Mouse (Mus musculus) thymus, postnatal 4 days (tissue): Measurements from ENCODE around the gene 4632433K11Rik.
"Not testable (repeated sequence)": the region's sequence is repeated elsewhere in the genome, so short reads cannot be mapped to it uniquely, and the experiment has no call there.

ENCODE experiments used
- DNase-seq: peaks from one replicate; pipeline ENCODE4 v3.0.0; 2021

Gene 4632433K11Rik

GRCm38 (mm10) chr7:5033818-5034217 lies at the start of gene 4632433K11Rik:
Gene 4632433K11Rik (plus strand): TSS chr7:5034118.
- DNase-seq: no peak

- no peak for DNase-seq
Measured at GRCm38 (mm10) chr7:4988250-4988649, 45.7 kb upstream of the 4632433K11Rik start.

GRCm38 (mm10) chr7:4993347-4993998 lies 40.4 kb upstream of the 4632433K11Rik start:
- no peak for DNase-seq

GRCm38 (mm10) chr7:4993999-4994788 lies 39.7 kb upstream of the 4632433K11Rik start:
- DNase-seq: no peak

DNA sequence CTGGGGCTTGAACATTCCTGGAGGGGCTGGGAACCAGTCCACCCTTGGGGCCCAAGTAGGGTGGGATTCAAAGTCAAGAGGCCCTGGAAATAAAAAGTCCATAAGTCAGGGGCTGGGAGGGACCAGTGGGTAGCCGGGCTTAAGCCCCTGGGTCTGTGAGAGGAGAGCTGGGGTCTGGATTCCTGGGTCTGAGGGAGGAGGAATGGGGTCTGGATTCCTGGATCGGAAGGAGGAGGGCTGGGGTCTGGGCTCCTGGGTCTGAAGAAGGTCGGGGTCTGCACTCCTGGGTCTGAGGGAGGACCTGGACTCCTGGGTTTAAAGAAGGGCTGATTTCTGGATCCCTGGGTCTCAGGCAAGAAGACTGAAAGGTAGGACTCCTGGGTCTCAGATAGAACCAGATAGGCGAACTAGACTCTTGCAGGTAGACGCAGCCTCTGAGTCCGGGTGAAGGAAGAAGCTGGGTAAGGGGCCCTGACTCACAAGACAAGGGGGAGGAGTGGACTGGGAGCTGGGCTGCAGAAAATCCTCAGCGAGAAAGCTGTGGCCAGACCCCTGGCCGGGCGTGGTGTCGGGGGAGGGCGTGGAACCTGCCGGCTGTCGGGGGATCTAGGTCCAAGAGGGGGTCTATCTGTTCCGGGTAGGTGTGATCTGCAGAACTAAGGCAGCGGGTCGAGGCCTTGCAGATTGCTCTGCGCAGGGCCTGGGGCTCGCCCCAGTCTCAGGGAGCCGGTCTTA lies 38.5 kb upstream of the 4632433K11Rik start:
- no peak for DNase-seq

GRCm38 (mm10) chr7:4996003-4996895 lies 37.7 kb upstream of the 4632433K11Rik start, which contains the start of gene Zfp579:
Gene Zfp579 (minus strand): TSS chr7:4996158.
- peak; percentile 94 for DNase-seq

GRCm38 (mm10) chr7:4996934-4997333 lies 37.0 kb upstream of the 4632433K11Rik start:
- DNase-seq: no peak

- DNase-seq: peak; percentile 66
Measured at GRCm38 (mm10) chr7:4999876-5000275, 34.0 kb upstream of the 4632433K11Rik start.

DNA sequence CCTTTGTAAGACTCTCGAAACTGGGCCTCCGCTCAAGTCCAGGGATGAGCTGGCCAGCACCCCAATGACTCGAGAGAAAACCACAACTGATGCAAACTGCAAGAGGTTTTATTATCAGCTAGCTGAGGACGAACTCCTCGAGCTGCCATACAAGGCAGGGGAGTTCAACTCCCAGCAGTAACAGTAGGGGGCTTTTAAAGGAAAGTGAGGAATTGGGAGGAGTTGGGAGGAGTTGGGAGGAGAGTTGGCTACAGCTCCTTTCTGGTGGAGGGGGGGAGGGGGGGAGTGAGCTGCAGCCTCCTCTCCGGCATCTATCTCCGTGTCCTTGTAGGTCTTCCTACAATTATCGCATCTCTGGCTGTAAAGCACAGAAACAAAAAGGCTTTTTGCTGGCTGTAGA lies 31.0 kb upstream of the 4632433K11Rik start:
- DNase-seq: not testable (repeated sequence)

- no peak for DNase-seq
Measured at GRCm38 (mm10) chr7:5008229-5008628, 25.7 kb upstream of the 4632433K11Rik start.

GRCm38 (mm10) chr7:5012681-5013513 lies 21.0 kb upstream of the 4632433K11Rik start:
- DNase-seq: no peak

GRCm38 (mm10) chr7:5014251-5015117 lies 19.4 kb upstream of the 4632433K11Rik start, which contains the start of the genes Zfp524 and Fiz1:
Gene Zfp524 (plus strand): TSS chr7:5014415.
Gene Fiz1 (minus strand): TSS chr7:5014697.
- DNase-seq: peak; percentile 97

DNA sequence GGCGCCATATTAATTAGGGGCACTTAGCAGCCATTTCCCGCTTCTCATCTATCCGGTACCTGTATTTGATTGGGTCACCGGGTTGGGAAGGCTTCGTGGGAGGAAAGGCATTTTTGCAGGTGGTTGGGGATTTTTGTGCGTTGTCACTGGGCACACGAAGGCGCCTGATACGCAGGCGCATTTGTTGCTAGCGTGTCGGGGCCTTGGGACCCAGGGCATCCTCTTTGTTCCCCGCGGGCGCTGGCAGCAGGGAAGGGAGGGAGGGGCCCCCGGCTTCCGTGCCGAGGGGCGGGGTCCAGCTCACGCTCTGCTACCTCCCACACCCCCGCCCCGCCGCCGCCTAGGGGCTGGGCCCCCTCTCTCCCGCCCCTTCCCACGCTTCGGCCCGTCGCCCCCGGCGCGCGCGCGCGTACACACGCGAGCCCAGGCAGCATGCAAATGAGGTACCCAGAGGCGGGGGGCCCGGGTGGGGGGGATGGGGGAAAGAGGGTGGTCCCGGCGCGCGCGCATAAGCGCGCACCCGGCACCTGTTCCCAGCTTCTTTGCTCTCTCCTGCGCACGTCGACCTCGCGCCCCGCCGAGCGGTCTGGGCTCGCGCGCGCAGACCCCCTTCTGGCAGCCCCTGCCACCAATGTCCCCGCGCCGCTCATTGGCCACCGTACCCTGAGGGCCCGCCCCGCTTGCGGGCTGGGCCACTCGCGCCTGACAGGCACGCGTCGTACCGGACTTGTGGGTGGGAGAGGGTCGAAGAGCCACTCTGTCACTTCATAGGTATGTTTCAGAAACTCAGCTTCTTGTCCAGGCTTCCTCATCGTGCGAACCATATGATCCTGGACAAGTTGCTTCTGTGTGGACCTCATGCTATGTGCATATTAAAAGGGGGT lies 18.6 kb upstream of the 4632433K11Rik start, which contains the start of gene Gm44973:
TSS of gene Gm44973 (plus strand) at position 379 of the 884 bp plus-strand sequence.
- DNase-seq: peak; percentile 98

DNA sequence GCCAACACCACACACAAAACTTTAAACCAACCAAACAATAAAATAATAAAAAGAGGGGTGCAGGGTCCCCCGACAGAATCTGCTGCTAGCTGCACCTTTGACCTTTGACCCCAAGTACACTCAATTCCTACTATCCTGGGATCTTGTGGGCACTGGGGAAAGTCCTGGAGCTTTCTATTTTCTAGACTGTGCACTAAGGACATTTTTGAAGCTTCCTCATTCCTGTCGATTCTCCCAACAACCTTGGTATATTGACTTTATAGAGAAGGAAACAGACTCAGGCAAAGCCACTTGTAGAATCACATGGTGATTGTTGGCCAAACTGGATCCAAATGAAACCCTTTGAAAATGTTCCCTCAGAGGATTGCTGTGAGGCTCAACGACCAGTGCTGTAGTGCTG lies 17.9 kb upstream of the 4632433K11Rik start:
- no peak for DNase-seq

GRCm38 (mm10) chr7:5016920-5017319 lies 17.0 kb upstream of the 4632433K11Rik start:
- DNase-seq: no peak

GRCm38 (mm10) chr7:5017352-5017751 lies 16.6 kb upstream of the 4632433K11Rik start:
- peak; percentile 70 for DNase-seq

DNA sequence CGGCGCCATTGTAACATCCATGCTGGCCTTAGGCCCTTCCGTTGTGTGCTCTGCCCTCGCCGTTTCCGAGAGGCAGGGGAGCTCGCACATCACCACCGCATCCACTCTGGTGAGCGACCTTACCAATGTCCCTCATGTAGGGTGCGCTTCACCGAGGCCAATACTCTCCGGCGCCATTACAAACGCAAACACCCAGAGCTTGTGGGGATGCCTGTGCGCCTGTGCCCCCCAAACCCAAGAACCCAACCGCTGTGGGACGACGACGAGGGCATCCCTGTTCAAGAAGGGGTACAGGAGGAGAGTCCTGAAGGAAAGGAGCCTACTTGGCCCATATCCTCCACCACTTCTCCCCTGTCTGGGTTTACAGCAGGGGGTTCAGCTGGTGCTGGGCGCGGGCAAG lies 16.0 kb upstream of the 4632433K11Rik start:
- no peak for DNase-seq

GRCm38 (mm10) chr7:5019576-5019975 lies 14.3 kb upstream of the 4632433K11Rik start:
- not testable (repeated sequence) for DNase-seq
